Mouse (Mus musculus) heart, embryonic 12.5 days (tissue): Measurements from ENCODE around the gene Ric1. TPM values are rescaled to one million over a fixed set of nuclear protein-coding genes. Genes with fewer than 3 reads are reported as not detected.
"Not testable (repeated sequence)": the region's sequence is repeated elsewhere in the genome, so short reads cannot be mapped to it uniquely, and the experiment has no call there.

Source experiments
- ATAC-seq: fragments of 200-750 bp; cut with Nextera tagmentation; 2 replicates; pipeline ENCODE4 v1.8.0; 2017; ENCODE audit warnings: moderate TSS enrichment, moderate library complexity; ENCODE audit not compliant: insufficient number of reproducible peaks, low FRiP score
- H3K27ac ChIP-seq: fragments of 300-500 bp; sonication (generic); 2 replicates; pipeline ENCODE4 v1.5.1; 2016; ENCODE audit warnings: mild to moderate bottlenecking, moderate library complexity; ENCODE audit not compliant: poor library complexity, severe bottlenecking
- H3K27me3 ChIP-seq: fragments of 300-500 bp; sonication (generic); replicated peaks from 2 replicates; pipeline ENCODE4 v1.6.1; 2016; ENCODE audit warnings: mild to moderate bottlenecking, moderate library complexity
- H3K36me3 ChIP-seq: fragments of 300-500 bp; sonication (generic); 2 replicates; pipeline ENCODE4 v1.6.1; 2016; ENCODE audit warnings: mild to moderate bottlenecking, moderate library complexity
- H3K4me1 ChIP-seq: fragments of 300-500 bp; sonication (generic); replicated peaks from 2 replicates; pipeline ENCODE4 v1.6.1; 2016; ENCODE audit warnings: mild to moderate bottlenecking
- H3K4me2 ChIP-seq: fragments of 300-500 bp; sonication (generic); 2 replicates; pipeline ENCODE4 v1.6.1; 2016; ENCODE audit warnings: mild to moderate bottlenecking, moderate library complexity
- H3K4me3 ChIP-seq: fragments of 300-500 bp; sonication (generic); 2 replicates; pipeline ENCODE4 v1.5.1; 2016; ENCODE audit warnings: mild to moderate bottlenecking
- H3K9ac ChIP-seq: fragments of 300-500 bp; sonication (generic); 2 replicates; pipeline ENCODE4 v1.6.1; 2016; ENCODE audit warnings: mild to moderate bottlenecking, moderate library complexity
- H3K9me3 ChIP-seq: fragments of 300-500 bp; sonication (generic); replicated peaks from 2 replicates; pipeline ENCODE4 v1.6.1; 2016; ENCODE audit warnings: mild to moderate bottlenecking, moderate library complexity
- WGBS: fragments of 180-500 bp; shearing (Covaris S2); methylation state at CpG from one replicate; pipeline ENCODE4 v1.1.7; 2016; 5-methylcytosine and 5-hydroxymethylcytosine counted together
- polyA plus RNA-seq: library from polyadenylated mRNA; unstranded; fragments of >200 nt; fragmentation: Nextera tagmentation; extraction: Ambion mirVana; gene quantifications from 2 replicates; pipeline ENCODE4 v1.2.1, GENCODE M21; 2016

Gene Ric1
- polyA plus RNA-seq, 1 experiment from 2014 or later, result 7.5 TPM

DNA sequence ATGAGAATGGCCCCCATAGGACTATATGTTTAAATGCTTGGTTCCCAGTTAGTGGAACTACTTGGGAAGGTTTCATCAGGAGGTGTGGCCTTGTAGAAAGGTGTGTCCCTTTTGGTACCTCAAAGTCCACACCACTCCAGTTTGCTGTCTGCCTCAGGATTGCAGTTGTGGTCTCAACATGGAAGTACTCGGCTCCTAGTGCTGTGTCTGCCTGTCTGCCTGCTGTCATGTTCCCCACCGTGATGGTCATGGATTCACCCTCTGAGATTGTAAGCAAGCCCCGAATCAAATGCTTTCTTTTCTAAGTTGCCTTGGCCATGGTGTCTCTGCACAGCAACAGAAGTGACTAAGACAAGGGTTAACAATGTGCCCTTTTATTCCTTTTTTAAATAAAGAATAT is 8.0 kb upstream of the Ric1 start:
- Histone ChIP-seq H3K9ac (no peak overlapping the region), H3K4me1 (no peaks in the 10 kb centered on the region), H3K4me2 (no peak overlapping the region), H3K4me3 (no peak overlapping the region), H3K27me3 (no peaks in the 10 kb centered on the region), H3K36me3 (peaks cover 20% of the 10 kb centered on the region), H3K27ac (no peak overlapping the region), H3K9me3 (peaks cover 3% of the 10 kb centered on the region; the same call in 1 of the 2 replicates)
- ATAC-seq, result no peak
- WGBS, result 92% methylated on average over 3 of the region's 3 CpGs

DNA sequence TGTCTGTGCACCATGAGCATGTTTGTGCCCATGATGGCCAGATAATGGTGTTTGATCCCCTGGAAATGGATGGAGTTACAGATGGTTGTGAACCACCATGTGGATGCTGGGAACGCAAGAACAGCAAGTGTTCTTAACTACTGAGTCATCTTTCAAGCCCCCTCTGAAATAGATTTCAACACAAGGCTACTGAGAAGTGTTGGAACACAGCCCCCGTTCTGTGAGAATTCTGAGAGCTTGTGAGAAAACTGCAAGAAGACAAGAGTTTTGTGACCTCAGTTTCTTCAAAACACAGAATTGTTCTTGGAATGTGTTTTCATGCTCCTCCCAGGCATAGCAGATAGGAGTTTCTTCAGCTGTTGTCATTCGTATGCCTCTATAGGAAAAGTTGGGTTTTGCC is 6.7 kb upstream of the Ric1 start:
- Histone ChIP-seq H3K27me3 (no peaks in the 10 kb centered on the region), H3K4me1 (no peaks in the 10 kb centered on the region), H3K36me3 (peaks cover 20% of the 10 kb centered on the region), H3K9ac (no peak overlapping the region), H3K9me3 (peaks cover 3% of the 10 kb centered on the region; the same call in 1 of the 2 replicates), H3K27ac (no peak overlapping the region), H3K4me3 (no peak overlapping the region), H3K4me2 (no peak overlapping the region)
- 91% methylated on average over 3 of the region's 3 CpGs for WGBS
- ATAC-seq, result no peak

DNA sequence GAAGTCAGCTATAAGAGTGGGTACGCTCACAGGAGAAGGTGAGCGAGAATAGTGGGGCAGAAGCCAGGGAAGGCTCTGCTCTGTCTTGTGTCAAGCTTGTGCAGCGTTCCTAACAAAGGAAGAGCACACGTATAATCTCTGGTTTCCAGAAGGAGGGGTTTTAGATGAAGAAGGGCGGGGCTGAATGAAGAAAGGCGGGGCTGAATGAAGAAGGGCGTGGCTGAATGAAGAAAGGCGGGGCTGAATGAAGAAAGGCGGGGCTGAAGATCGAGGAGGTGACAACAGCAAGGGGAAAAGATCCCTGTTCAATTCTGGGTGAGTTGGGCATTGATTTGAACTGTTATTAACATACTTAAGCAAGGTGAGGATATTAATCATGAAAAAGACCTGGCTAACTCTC is 6.1 kb upstream of the Ric1 start:
- Histone ChIP-seq H3K9me3 (peaks cover 3% of the 10 kb centered on the region; the same call in 1 of the 2 replicates), H3K4me3 (no peak overlapping the region), H3K4me1 (peaks cover 4% of the 10 kb centered on the region; the same call in 1 of the 2 replicates), H3K27ac (no peak overlapping the region), H3K36me3 (peaks cover 20% of the 10 kb centered on the region), H3K9ac (no peak overlapping the region), H3K27me3 (no peaks in the 10 kb centered on the region), H3K4me2 (no peak overlapping the region)
- WGBS, result 69% methylated on average over 10 of the region's 10 CpGs
- ATAC-seq, result no peak

DNA sequence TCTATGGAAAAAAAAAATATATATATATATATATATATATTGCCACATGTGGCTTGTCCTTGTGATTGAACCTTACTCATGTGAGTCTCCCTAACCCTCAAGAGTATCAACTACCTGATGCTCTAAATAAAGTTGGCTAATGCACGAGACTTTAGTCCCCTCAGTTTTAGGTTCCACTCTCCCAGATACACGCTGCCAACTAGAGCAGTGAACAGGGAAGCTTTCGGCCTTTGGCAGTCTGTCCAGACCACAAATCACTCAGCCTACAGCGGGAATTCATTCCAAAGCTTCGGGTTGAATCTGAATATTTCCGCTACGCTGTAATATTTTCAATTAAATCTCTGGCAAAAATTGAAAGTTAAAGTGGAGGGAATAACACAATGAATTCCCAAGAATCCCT is 3.7 kb upstream of the Ric1 start:
- no peak for ATAC-seq
- no peaks in the 10 kb centered on the region for H3K27me3 ChIP-seq
- peaks cover 3% of the 10 kb centered on the region; the same call in 1 of the 2 replicates for H3K9me3 ChIP-seq
- WGBS, result 86% methylated on average over 7 of the region's 7 CpGs
- H3K9ac ChIP-seq, result no peak overlapping the region
- no peak overlapping the region for H3K27ac ChIP-seq
- peaks cover 20% of the 10 kb centered on the region for H3K36me3 ChIP-seq
- H3K4me2 ChIP-seq, result no peak overlapping the region
- no peak overlapping the region for H3K4me3 ChIP-seq
- peaks cover 7% of the 10 kb centered on the region; the same call in 1 of the 2 replicates for H3K4me1 ChIP-seq

DNA sequence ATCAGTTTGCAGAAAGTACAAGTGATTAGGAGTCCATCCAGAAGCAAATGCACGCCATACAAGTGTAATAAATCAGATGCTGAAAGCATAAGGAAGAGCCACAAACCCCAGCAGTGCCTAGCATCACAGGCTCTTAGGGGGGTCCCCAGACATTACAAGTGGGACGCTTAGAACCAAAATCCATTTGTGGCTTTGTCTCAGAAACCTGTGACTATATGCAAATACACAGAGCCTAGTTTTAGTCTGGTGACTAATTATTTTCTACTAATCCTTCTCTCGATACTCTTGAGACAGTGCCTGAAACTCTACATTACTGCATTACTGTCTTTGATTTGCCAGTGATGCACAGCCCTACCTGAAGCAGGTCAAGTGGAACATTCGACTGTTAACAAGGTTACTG is 3.2 kb upstream of the Ric1 start:
- Histone ChIP-seq H3K36me3 (peaks cover 20% of the 10 kb centered on the region), H3K4me3 (no peak overlapping the region), H3K4me2 (no peak overlapping the region), H3K4me1 (peaks cover 11% of the 10 kb centered on the region), H3K9ac (no peak overlapping the region), H3K27ac (no peak overlapping the region), H3K27me3 (no peaks in the 10 kb centered on the region), H3K9me3 (peaks cover 3% of the 10 kb centered on the region; the same call in 1 of the 2 replicates)
- 72% methylated on average over 4 of the region's 4 CpGs for WGBS
- no peak for ATAC-seq

DNA sequence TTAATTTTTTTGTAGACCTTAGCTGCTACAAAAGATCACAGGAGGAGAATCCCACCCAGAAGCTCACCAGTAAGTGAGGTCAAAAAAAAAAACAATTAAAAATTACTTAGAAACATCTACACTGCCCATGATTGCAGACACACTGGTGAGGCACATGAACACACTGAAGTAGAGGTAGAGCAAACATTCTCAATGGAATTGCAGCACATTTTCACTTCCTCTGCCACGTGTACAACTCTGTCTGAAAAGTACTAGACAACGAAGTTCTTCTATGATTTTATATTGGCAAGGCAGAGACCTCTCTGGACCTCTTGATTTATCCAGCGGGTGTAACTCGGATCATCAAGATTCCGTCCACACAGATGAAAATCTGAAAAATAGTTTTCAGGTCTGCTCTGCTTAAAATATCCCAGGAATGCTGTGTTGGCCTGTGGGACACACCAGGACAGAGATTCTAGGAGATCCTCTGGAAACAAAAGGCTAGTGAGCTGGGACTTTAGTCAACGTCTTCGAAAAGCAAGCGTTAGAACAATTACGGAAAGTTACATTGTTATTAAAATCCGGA is 1.0 kb upstream of the Ric1 start:
- H3K4me1 ChIP-seq, result peaks cover 13% of the 10 kb centered on the region
- ATAC-seq, result no peak
- peak overlapping the region; percentile 74 for H3K4me2 ChIP-seq
- H3K9me3 ChIP-seq, result no peaks in the 10 kb centered on the region
- H3K27ac ChIP-seq, result no peak overlapping the region
- H3K36me3 ChIP-seq, result peaks cover 3% of the 10 kb centered on the region
- WGBS, result 38% methylated on average over 10 of the region's 10 CpGs
- H3K27me3 ChIP-seq, result no peaks in the 10 kb centered on the region
- H3K9ac ChIP-seq, result 0 out of 2 replicates have a peak overlapping the region, but pooled peaks have one; percentile 15
- H3K4me3 ChIP-seq, result peak overlapping the region; percentile 93

DNA sequence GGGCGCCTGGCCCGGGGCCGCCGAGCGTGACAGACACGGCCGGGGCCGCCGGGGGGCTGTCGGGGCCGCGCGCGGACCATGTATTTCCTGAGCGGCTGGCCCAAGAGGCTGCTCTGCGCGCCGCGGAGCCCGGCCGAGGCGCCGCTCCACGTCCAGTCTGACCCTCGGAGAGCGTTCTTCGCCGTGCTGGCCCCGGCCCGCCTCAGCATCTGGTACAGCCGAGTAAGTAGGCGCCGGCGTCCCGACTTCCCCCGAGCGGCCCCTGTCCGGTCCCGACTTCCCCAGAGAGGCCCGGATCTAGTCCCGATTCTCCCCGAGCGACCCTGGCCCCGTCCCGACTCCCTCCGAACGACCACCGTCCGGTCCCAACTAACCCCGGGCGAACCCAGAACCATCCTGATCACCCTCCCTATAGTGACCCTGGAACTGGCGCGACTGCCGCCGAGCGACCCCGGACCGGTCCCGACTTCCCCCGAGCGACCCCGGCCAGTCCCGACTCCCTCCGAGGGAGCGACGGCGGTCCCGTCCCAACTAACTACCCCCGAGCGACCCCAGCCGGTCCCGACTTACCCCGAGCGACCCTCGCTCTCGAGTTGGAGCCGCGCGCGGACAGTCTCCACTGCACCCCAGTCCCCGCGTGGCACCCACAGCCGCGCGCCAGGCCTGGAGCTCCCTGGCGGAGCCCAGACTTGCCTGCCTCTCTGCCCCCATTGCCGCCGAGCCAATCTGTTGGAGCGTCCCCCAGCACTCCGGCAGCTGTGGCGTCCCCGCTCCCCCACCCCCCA is 555 bp downstream of the Ric1 start:
- peak; percentile 76 for ATAC-seq
- peaks cover 13% of the 10 kb centered on the region for H3K4me1 ChIP-seq
- under 1% methylated on average over 92 of the region's 92 CpGs for WGBS

DNA sequence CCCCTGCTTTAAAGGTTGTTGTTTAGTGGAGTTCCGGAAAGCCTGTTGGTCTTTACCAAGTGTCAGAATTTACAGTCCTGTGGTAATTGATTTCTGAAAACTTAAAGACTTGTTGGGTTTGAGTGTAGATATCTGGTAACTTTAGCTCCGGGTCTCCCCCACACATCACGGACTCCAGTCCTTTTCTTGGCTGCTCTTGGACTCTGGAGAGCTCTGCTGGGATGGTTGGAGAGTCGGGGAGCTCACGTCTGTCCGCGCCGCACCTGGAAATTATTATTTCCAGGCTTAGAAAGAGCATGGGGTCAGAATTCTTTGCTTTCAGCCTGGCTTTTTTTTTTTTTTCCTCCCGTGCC is 1.1 kb downstream of the Ric1 start:
- Histone ChIP-seq H3K27me3 (no peaks in the 10 kb centered on the region), H3K9me3 (no peaks in the 10 kb centered on the region), H3K27ac (peak overlapping the region; percentile 95), H3K4me1 (peaks cover 13% of the 10 kb centered on the region), H3K36me3 (no peaks in the 10 kb centered on the region), H3K4me2 (peak overlapping the region; percentile 74), H3K9ac (peak overlapping the region; percentile 96), H3K4me3 (peak overlapping the region; percentile 93)
- under 1% methylated on average over 9 of the region's 9 CpGs for WGBS
- no peak for ATAC-seq

More for the DNA sequence above, 555 bp downstream of the Ric1 start:
- Histone ChIP-seq H3K9ac (peak overlapping the region; percentile 96), H3K4me2 (peak overlapping the region; percentile 74), H3K36me3 (no peaks in the 10 kb centered on the region), H3K4me3 (peak overlapping the region; percentile 93), H3K9me3 (no peaks in the 10 kb centered on the region), H3K27ac (peak overlapping the region; percentile 95), H3K27me3 (no peaks in the 10 kb centered on the region)

DNA sequence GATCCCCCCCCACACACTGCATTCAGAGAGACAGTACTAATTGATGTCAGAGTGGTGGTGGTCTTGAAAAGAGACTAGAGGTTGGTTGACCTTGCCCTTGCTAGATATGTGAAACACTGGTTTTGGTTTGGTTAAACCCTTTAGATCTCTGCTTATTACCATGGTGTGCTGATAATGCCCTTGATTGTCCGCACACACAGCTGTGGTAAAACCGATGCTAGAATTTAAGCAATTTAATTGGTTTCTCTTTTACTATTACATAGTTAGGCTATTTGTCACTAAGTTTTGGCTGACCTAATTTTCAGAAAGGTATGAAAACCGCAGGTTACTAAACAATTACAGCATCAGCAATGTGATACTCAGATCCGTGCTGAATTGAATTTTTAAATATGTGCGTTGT is 1.6 kb downstream of the Ric1 start:
- Histone ChIP-seq H3K9me3 (no peaks in the 10 kb centered on the region), H3K4me2 (peak overlapping the region; percentile 74), H3K9ac (peak overlapping the region; percentile 96), H3K27me3 (no peaks in the 10 kb centered on the region), H3K27ac (no peak overlapping the region), H3K4me1 (peaks cover 13% of the 10 kb centered on the region), H3K36me3 (no peaks in the 10 kb centered on the region), H3K4me3 (peak overlapping the region; percentile 93)
- no peak for ATAC-seq
- 48% methylated on average over 5 of the region's 5 CpGs for WGBS

DNA sequence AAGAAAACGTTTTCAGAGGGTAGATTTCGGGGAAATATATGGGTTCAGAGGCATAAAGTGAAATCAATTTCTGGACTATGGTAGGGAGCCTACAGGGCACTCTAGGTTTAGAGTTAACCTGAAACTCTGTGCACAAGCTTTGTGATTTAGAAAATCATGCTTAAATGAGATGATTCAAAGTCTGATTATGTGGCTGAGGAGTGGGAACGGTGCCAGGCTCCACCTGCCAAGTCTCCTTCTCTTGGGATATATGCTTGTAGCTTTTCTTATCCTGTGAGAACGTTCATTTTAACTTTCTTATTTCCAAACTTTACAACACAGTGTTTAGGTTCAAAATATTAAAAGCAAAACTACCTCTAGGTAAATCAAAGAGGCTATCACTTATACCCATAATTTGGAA is 2.5 kb downstream of the Ric1 start:
- no peak overlapping the region for H3K4me2 ChIP-seq
- no peak overlapping the region for H3K4me3 ChIP-seq
- no peak overlapping the region for H3K27ac ChIP-seq
- H3K27me3 ChIP-seq, result no peaks in the 10 kb centered on the region
- 74% methylated on average over 4 of the region's 4 CpGs for WGBS
- no peaks in the 10 kb centered on the region for H3K9me3 ChIP-seq
- no peak overlapping the region for H3K9ac ChIP-seq
- H3K36me3 ChIP-seq, result no peaks in the 10 kb centered on the region
- no peak for ATAC-seq
- H3K4me1 ChIP-seq, result peaks cover 13% of the 10 kb centered on the region

DNA sequence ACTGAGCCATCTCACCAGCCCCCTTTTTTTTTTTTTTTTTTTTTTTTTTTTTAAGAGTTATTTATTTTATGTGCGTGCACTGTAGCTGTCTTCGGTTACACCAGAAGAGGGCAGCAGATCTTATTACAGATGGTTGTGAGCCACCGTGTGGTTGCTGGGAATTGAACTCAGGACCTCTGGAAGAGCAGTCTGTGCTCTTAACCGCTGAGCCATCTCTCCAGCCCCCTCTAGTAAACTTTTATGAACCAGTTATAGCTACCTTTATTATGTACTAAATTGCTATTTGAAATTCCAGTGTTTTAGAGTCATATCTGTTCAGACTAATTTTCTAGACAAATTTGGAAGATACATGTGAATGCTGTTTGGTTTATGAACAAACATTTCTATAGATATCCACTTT is 3.5 kb downstream of the Ric1 start:
- 83% methylated on average over 4 of the region's 4 CpGs for WGBS
- peaks cover 12% of the 10 kb centered on the region for H3K4me1 ChIP-seq
- not testable (repeated sequence) for H3K27ac ChIP-seq, ATAC-seq, H3K9ac ChIP-seq, H3K27me3 ChIP-seq, H3K4me2 ChIP-seq, H3K36me3 ChIP-seq, H3K4me3 ChIP-seq, H3K9me3 ChIP-seq
